Mouse (Mus musculus): ENCODE results near the gene Map2k5. TPM values are rescaled to one million over a fixed set of nuclear protein-coding genes. Genes with fewer than 3 reads are reported as not detected.

Map2k5 gene
- polyA plus RNA-seq, 1 experiment: 25.3 TPM

DNA sequence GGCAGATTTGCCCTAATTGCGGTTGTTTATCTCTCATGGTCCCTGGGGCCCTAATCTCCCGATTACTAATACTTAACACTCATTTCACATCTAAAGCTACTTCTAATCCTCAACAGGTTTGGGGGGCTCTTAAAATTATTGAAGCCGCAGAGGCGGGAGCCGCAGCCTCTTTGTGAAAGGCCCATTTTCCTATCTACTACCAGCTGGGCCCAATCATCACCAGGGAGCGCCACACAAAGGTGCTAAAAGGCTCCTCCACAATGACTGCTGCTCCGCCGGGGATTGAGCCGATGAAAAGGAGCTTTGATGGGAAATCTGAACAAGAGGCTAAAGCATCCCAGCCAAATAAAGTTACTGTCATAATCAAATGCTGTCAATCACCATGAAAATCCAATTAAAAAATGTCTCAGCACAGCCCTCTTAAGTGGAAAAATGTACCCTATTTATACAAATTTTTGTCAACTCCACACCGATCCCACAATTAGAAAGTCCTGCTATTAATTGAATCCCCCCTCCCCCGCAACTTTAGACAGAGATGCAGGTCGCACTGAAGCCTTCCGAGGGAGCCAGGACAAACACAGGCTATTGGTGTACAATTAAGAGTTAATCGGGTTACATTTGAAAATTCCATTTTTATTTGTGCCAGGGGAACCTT lies 195.3 kb downstream of the Map2k5 start:
- Histone ChIP-seq H3K4me3 (ENCODE audit: insufficient read depth, low read length) (no peak overlapping the region), H3K4me1 (ENCODE audit: control insufficient read depth, insufficient read depth, low read length) (no peaks in the 10 kb centered on the region), H3K27ac (ENCODE audit: insufficient read depth, low read depth, low read length) (no peak overlapping the region)
- no peak for TF ChIP-seq CTCF (IDR thresholded peaks at IDR 0.05; ENCODE audit: low read depth, low read length)
- TF ChIP-seq POLR2A (IDR thresholded peaks at IDR 0.05; ENCODE audit: borderline replicate concordance, low read depth, low read length): no peak

- TF ChIP-seq CTCF (IDR thresholded peaks at IDR 0.05; ENCODE audit: low read depth, low read length) (no peak), POLR2A (IDR thresholded peaks at IDR 0.05; ENCODE audit: borderline replicate concordance, low read depth, low read length) (no peak)
- H3K27ac ChIP-seq (ENCODE audit: insufficient read depth, low read depth, low read length): no peak overlapping the region
- H3K4me3 ChIP-seq (ENCODE audit: insufficient read depth, low read length): no peak overlapping the region
- no peaks in the 10 kb centered on the region for H3K4me1 ChIP-seq (ENCODE audit: control insufficient read depth, insufficient read depth, low read length)
These were observed 196.1 kb downstream of the Map2k5 start for GRCm38 (mm10) chr9:63181337-63182178.

GRCm38 (mm10) chr9:63178296-63178695 lies 199.4 kb downstream of the Map2k5 start:
- no peak overlapping the region for H3K27ac ChIP-seq (ENCODE audit: insufficient read depth, low read depth, low read length)
- TF ChIP-seq POLR2A (IDR thresholded peaks at IDR 0.05; ENCODE audit: borderline replicate concordance, low read depth, low read length) (no peak), CTCF (IDR thresholded peaks at IDR 0.05; ENCODE audit: low read depth, low read length) (no peak)
- H3K4me1 ChIP-seq (ENCODE audit: control insufficient read depth, insufficient read depth, low read length): no peaks in the 10 kb centered on the region
- no peak overlapping the region for H3K4me3 ChIP-seq (ENCODE audit: insufficient read depth, low read length)

DNA sequence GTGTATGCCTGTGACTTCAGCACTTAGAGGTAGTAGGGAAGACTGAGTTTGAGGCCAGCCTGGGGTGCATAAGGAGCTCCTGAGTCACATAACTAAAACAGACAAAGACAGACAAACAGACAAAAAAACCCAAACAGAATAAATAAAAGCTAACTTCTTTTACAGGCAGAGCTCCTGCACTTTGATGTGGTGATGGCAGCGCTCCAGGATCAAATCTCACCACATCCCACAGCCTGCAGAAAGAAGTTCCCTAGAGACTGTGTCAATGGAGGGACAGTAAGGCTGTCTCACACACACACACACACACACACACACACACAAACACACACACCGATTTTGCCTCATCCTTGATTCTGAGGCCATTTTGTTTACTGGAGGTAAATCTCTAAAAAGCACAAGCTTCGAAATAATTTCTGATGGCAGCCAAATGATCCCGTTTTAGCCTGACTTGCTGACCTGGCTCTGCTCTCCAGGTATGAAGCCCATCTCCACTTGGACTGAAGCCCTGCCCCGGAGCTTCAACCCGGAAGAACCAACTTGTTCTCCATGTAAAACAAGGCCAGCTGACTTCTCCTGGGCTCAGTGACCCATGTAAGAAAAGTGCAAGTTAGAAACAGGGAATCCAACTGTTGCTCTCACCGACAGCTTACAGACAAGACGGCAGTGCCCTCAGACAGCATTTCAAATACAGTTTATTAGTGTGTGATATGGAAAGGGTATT lies 203.5 kb downstream of the Map2k5 start:
- H3K4me3 ChIP-seq (ENCODE audit: insufficient read depth, low read length): no peak overlapping the region
- TF ChIP-seq POLR2A (IDR thresholded peaks at IDR 0.05; ENCODE audit: borderline replicate concordance, low read depth, low read length) (no peak), CTCF (IDR thresholded peaks at IDR 0.05; ENCODE audit: low read depth, low read length) (no peak)
- no peaks in the 10 kb centered on the region for H3K4me1 ChIP-seq (ENCODE audit: control insufficient read depth, insufficient read depth, low read length)
- no peak overlapping the region for H3K27ac ChIP-seq (ENCODE audit: insufficient read depth, low read depth, low read length)

DNA sequence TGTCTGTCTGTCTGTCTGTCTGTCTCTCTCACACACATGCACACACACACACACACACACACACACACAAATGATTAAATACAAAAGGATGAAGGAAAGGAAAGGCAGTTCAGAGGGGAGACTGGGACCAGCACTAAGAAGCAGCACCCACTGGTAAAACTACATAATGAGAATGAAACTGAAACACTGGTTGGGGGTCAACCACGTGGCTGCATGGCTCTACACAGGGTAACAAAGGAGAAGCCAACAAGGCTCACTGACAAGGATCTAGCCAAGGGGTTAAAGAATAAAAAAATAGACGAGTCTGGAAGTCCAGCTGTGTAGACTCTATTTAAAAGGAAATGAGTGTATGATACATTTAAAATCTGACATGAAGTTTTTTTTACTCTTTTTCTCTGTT lies 205.8 kb downstream of the Map2k5 start:
- Histone ChIP-seq H3K4me3 (ENCODE audit: insufficient read depth, low read length) (no peak overlapping the region), H3K27ac (ENCODE audit: insufficient read depth, low read depth, low read length) (no peak overlapping the region), H3K4me1 (ENCODE audit: control insufficient read depth, insufficient read depth, low read length) (peaks cover 3% of the 10 kb centered on the region; the same call in 1 of the 2 replicates)
- TF ChIP-seq POLR2A (IDR thresholded peaks at IDR 0.05; ENCODE audit: borderline replicate concordance, low read depth, low read length): no peak
- no peak for TF ChIP-seq CTCF (IDR thresholded peaks at IDR 0.05; ENCODE audit: low read depth, low read length)

GRCm38 (mm10) chr9:63169127-63169526 lies 208.6 kb downstream of the Map2k5 start:
- no peak overlapping the region for H3K4me3 ChIP-seq (ENCODE audit: insufficient read depth, low read length)
- no peak for TF ChIP-seq CTCF (IDR thresholded peaks at IDR 0.05; ENCODE audit: low read depth, low read length)
- TF ChIP-seq POLR2A (IDR thresholded peaks at IDR 0.05; ENCODE audit: borderline replicate concordance, low read depth, low read length): no peak
- H3K4me1 ChIP-seq (ENCODE audit: control insufficient read depth, insufficient read depth, low read length): peaks cover 3% of the 10 kb centered on the region; the same call in 1 of the 2 replicates
- H3K27ac ChIP-seq (ENCODE audit: insufficient read depth, low read depth, low read length): no peak overlapping the region

GRCm38 (mm10) chr9:63165070-63165469 lies 212.6 kb downstream of the Map2k5 start:
- Histone ChIP-seq H3K4me1 (ENCODE audit: control insufficient read depth, insufficient read depth, low read length) (peaks cover 3% of the 10 kb centered on the region; the same call in 1 of the 2 replicates), H3K27ac (ENCODE audit: insufficient read depth, low read depth, low read length) (no peak overlapping the region), H3K4me3 (ENCODE audit: insufficient read depth, low read length) (no peak overlapping the region)
- TF ChIP-seq CTCF (IDR thresholded peaks at IDR 0.05; ENCODE audit: low read depth, low read length) (no peak), POLR2A (IDR thresholded peaks at IDR 0.05; ENCODE audit: borderline replicate concordance, low read depth, low read length) (no peak)

DNA sequence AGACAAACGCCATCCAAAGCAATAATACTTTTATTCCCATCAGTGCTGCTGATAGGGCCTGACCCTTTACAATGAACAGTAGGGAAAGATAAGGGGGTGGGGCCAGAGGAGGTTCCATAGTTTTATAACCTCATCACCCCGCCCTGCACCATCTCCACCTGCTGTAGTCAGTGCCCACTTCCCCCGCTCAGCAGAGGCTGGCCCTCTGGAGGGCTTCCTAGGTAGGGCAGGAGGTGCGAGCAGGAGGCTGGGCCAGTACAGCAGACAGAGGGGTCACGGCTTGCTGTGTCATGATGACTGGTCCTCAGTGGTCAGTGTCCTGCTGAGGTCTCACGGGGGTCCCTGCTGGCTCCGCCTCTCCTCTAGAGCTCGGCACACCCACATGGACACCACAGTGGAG lies 213.9 kb downstream of the Map2k5 start:
- Histone ChIP-seq H3K27ac (ENCODE audit: insufficient read depth, low read depth, low read length) (no peak overlapping the region), H3K4me3 (ENCODE audit: insufficient read depth, low read length) (no peak overlapping the region), H3K4me1 (ENCODE audit: control insufficient read depth, insufficient read depth, low read length) (peaks cover 3% of the 10 kb centered on the region; the same call in 1 of the 2 replicates)
- no peak for TF ChIP-seq CTCF (IDR thresholded peaks at IDR 0.05; ENCODE audit: low read depth, low read length)
- TF ChIP-seq POLR2A (IDR thresholded peaks at IDR 0.05; ENCODE audit: borderline replicate concordance, low read depth, low read length): no peak

DNA sequence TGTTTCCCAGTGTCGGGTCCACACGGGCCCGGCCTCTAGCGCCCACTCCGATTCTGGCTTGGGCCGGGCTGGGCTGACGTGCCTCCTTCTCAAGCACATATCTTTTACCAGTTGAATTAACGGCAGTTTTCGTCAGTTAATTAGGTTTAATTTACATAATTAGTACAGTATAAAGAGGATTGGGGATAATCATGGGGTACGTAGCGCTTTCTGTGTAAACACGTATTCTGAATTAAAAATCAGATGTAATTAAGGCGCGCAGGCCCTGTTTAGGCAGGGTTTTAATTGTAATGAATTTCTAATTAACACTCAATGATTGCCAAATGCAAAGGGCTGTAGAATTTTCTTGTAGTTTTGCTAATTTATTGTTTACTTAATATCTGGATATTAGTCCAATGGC lies 225.8 kb downstream of the Map2k5 start:
- Histone ChIP-seq H3K4me1 (ENCODE audit: control insufficient read depth, insufficient read depth, low read length) (no peaks in the 10 kb centered on the region), H3K4me3 (ENCODE audit: insufficient read depth, low read length) (no peak overlapping the region), H3K27ac (ENCODE audit: insufficient read depth, low read depth, low read length) (no peak overlapping the region)
- TF ChIP-seq POLR2A (IDR thresholded peaks at IDR 0.05; ENCODE audit: borderline replicate concordance, low read depth, low read length) (no peak), CTCF (IDR thresholded peaks at IDR 0.05; ENCODE audit: low read depth, low read length) (no peak)

Measured in bone marrow macrophage, adult 2 months (primary cell).